Mouse (Mus musculus): ENCODE results near the gene Ankle2. TPM values are rescaled to one million over a fixed set of nuclear protein-coding genes. Genes with fewer than 3 reads are reported as not detected.

Ankle2 gene
- total RNA-seq (2014; rRNA removed; ENCODE audit: low replicate concordance) (17.3 and 24.2 TPM in 2 replicates), polyA plus RNA-seq (2015; fragmentation: Nextera tagmentation; extraction: Ambion mirVana) (12.5 and 12.6 TPM in 2 replicates)

DNA sequence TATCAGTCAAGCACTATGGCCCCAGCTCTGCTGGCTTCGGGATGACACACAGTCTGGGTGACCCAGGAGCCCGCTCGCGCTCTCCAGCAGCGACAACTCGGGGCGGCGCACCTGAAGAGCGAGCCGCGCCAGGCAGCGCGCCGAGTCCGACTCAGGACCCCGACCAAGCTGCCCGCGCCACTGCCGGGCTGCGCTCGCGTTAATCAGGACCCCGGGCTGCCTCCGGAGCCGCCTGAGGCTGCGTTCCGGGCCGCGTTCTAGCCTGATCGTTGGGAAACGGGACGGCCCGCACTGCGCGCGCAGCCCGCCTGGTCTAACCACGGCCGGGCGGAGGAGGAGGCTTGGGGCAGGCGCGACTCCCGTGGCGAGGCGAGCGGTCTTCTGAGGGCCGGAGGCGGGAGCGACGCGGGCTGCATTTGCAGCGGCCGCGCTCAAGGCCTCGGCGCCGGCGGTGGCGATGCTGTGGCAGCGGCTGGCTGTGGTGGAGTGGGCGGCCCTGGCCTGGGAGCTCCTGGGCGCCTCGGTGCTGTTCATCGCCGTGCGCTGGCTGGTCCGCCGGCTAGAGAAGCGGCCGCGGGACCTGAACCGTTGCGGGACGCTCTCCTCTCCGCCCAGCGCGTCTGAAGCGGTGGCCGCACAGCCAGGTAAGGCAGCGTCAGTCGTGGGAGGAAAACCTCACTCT, at the start of gene Ankle2:
TSS of gene Ankle2 (plus strand) at position 225 of the 682 bp plus-strand sequence.
- WGBS: under 1% methylated on average over 76 of the region's 81 CpGs

GRCm38 (mm10) chr5:110181716-110182115, 49.1 kb upstream of the Ankle2 start:
- whole genome bisulfite sequencing: 37% methylated on average over 5 of the region's 5 CpGs
- no peaks in the 10 kb centered on the region for H3K9me3 ChIP-seq (replicated peaks; ENCODE audit: control insufficient read depth, low read length)
- H3K4me3 ChIP-seq (ENCODE audit: low read depth, low read length): no peak overlapping the region
- H3K9ac ChIP-seq (replicated peaks; ENCODE audit: low read depth, low read length): no peak overlapping the region
- H3K4me2 ChIP-seq (ENCODE audit: low read depth, low read length): no peak overlapping the region
- peak; percentile 8; the same call in 1 of the 2 replicates for ATAC-seq (ENCODE audit: insufficient read depth, low read depth)
- TF ChIP-seq CTCF (IDR thresholded peaks at IDR 0.05; ENCODE audit: low read depth) (no peak), EP300 (IDR thresholded peaks at IDR 0.05; ENCODE audit: low read depth) (no peak)
- H3K27me3 ChIP-seq (ENCODE audit: control insufficient read depth, insufficient read depth, low read length): no peaks in the 10 kb centered on the region
- H3K4me1 ChIP-seq (ENCODE audit: control insufficient read depth, insufficient read depth): peaks cover 14% of the 10 kb centered on the region
- H3K36me3 ChIP-seq (replicated peaks; ENCODE audit: control insufficient read depth, insufficient read depth, low read length): peaks cover 48% of the 10 kb centered on the region
- no peak overlapping the region for H3K27ac ChIP-seq (ENCODE audit: low read depth)
- DNase-seq (ENCODE audit: low spot score): peak; percentile 22

More for the DNA sequence above, at the start of gene Ankle2:
- TF ChIP-seq EP300 (IDR thresholded peaks at IDR 0.05; ENCODE audit: low read depth) (peak; percentile 91), CTCF (IDR thresholded peaks at IDR 0.05; ENCODE audit: low read depth) (no peak)
- H3K9me3 ChIP-seq (replicated peaks; ENCODE audit: control insufficient read depth, low read length): no peaks in the 10 kb centered on the region
- H3K27me3 ChIP-seq (ENCODE audit: control insufficient read depth, insufficient read depth, low read length): no peaks in the 10 kb centered on the region
- H3K4me2 ChIP-seq (ENCODE audit: low read depth, low read length): peak within 1 kb of the TSS; percentile 71
- peaks cover 9% of the 10 kb centered on the region for H3K4me1 ChIP-seq (ENCODE audit: control insufficient read depth, insufficient read depth)
- peak within 1 kb of the TSS; percentile 93 for H3K4me3 ChIP-seq (ENCODE audit: low read depth, low read length)
- peak; percentile 95 for ATAC-seq (ENCODE audit: insufficient read depth, low read depth)
- DNase-seq (ENCODE audit: low spot score): peak; percentile 85
- peak within 1 kb of the TSS; percentile 88 for H3K27ac ChIP-seq (ENCODE audit: low read depth)
- peaks cover 14% of the 10 kb centered on the region; the same call in 1 of the 2 replicates for H3K36me3 ChIP-seq (replicated peaks; ENCODE audit: control insufficient read depth, insufficient read depth, low read length)
- H3K9ac ChIP-seq (replicated peaks; ENCODE audit: low read depth, low read length): peak within 1 kb of the TSS; percentile 94

GRCm38 (mm10) chr5:110203164-110203895, 27.5 kb upstream of the Ankle2 start:
- DNase-seq (ENCODE audit: low spot score): no peak
- Histone ChIP-seq H3K4me3 (ENCODE audit: low read depth, low read length) (no peak overlapping the region), H3K4me1 (ENCODE audit: control insufficient read depth, insufficient read depth) (no peaks in the 10 kb centered on the region), H3K9ac (replicated peaks; ENCODE audit: low read depth, low read length) (no peak overlapping the region), H3K36me3 (replicated peaks; ENCODE audit: control insufficient read depth, insufficient read depth, low read length) (peaks cover 81% of the 10 kb centered on the region), H3K9me3 (replicated peaks; ENCODE audit: control insufficient read depth, low read length) (no peaks in the 10 kb centered on the region), H3K27ac (ENCODE audit: low read depth) (no peak overlapping the region), H3K27me3 (ENCODE audit: control insufficient read depth, insufficient read depth, low read length) (no peaks in the 10 kb centered on the region), H3K4me2 (ENCODE audit: low read depth, low read length) (no peak overlapping the region)
- peak; percentile 26; the same call in 1 of the 2 replicates for TF ChIP-seq CTCF (IDR thresholded peaks at IDR 0.05; ENCODE audit: low read depth)
- no peak for TF ChIP-seq EP300 (IDR thresholded peaks at IDR 0.05; ENCODE audit: low read depth)
- 86% methylated on average over 10 of the region's 10 CpGs for WGBS
- ATAC-seq (ENCODE audit: insufficient read depth, low read depth): no peak

DNA sequence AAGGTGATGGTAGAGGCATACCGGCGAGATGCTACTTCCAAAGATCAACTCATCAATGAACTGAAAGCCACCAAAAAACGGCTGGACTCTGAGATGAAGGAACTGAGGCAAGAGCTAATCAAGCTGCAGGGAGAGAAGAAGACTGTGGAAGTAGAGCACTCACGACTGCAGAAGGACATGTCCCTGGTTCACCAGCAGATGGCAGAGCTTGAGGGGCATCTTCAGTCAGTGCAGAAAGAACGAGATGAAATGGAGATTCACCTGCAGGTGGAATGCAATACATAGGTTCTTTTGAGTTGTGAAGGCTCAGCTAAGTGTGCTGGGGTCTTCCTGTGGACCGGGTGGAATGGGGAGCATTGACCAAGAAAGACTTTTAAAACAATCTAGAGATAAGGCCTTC, 26.0 kb upstream of the Ankle2 start:
- 78% methylated on average over 6 of the region's 6 CpGs for WGBS
- TF ChIP-seq EP300 (IDR thresholded peaks at IDR 0.05; ENCODE audit: low read depth) (no peak), CTCF (IDR thresholded peaks at IDR 0.05; ENCODE audit: low read depth) (peak; percentile 21; the same call in 1 of the 2 replicates)

DNA sequence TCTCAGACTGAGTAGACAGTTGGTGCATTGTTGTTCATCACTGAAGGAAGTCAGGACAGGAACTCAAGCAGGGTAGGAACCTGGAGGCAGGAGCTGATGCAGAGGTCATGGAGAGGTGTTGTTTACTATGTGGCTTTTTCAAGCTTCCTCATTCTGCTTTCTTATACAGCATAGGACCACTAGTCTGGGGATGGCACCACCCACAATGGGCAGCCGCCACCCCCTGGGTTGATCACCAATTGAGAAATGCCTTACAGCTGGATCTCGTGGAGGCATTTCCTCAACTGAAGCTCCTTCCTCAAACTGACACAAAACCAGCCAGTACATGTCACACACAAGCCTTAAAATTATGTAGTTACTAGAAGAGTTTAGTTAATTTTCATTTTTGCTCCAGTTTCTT, 19.5 kb upstream of the Ankle2 start:
- H3K4me2 ChIP-seq (ENCODE audit: low read depth, low read length): no peak overlapping the region
- H3K27ac ChIP-seq (ENCODE audit: low read depth): no peak overlapping the region
- H3K27me3 ChIP-seq (ENCODE audit: control insufficient read depth, insufficient read depth, low read length): no peaks in the 10 kb centered on the region
- no peaks in the 10 kb centered on the region for H3K9me3 ChIP-seq (replicated peaks; ENCODE audit: control insufficient read depth, low read length)
- no peak overlapping the region for H3K4me3 ChIP-seq (ENCODE audit: low read depth, low read length)
- H3K9ac ChIP-seq (replicated peaks; ENCODE audit: low read depth, low read length): no peak overlapping the region
- DNase-seq (ENCODE audit: low spot score) (no peak), ATAC-seq (ENCODE audit: insufficient read depth, low read depth) (no peak)
- no peaks in the 10 kb centered on the region for H3K4me1 ChIP-seq (ENCODE audit: control insufficient read depth, insufficient read depth)
- TF ChIP-seq EP300 (IDR thresholded peaks at IDR 0.05; ENCODE audit: low read depth): no peak
- TF ChIP-seq CTCF (IDR thresholded peaks at IDR 0.05; ENCODE audit: low read depth): no peak
- WGBS: 86% methylated on average over 2 of the region's 2 CpGs
- peaks cover 95% of the 10 kb centered on the region for H3K36me3 ChIP-seq (replicated peaks; ENCODE audit: control insufficient read depth, insufficient read depth, low read length)

More for the DNA sequence above, 26.0 kb upstream of the Ankle2 start:
- no peak overlapping the region for H3K4me3 ChIP-seq (ENCODE audit: low read depth, low read length)
- no peaks in the 10 kb centered on the region for H3K27me3 ChIP-seq (ENCODE audit: control insufficient read depth, insufficient read depth, low read length)
- no peak for ATAC-seq (ENCODE audit: insufficient read depth, low read depth)
- H3K27ac ChIP-seq (ENCODE audit: low read depth): no peak overlapping the region
- H3K4me2 ChIP-seq (ENCODE audit: low read depth, low read length): no peak overlapping the region
- peaks cover 93% of the 10 kb centered on the region for H3K36me3 ChIP-seq (replicated peaks; ENCODE audit: control insufficient read depth, insufficient read depth, low read length)
- no peak overlapping the region for H3K9ac ChIP-seq (replicated peaks; ENCODE audit: low read depth, low read length)
- no peaks in the 10 kb centered on the region for H3K9me3 ChIP-seq (replicated peaks; ENCODE audit: control insufficient read depth, low read length)
- no peaks in the 10 kb centered on the region for H3K4me1 ChIP-seq (ENCODE audit: control insufficient read depth, insufficient read depth)
- no peak for DNase-seq (ENCODE audit: low spot score)

Measured in heart, postnatal 0 days (tissue).